9 mouse cellular contexts compared by ENCODE assay signal in the genomic region with DNA sequence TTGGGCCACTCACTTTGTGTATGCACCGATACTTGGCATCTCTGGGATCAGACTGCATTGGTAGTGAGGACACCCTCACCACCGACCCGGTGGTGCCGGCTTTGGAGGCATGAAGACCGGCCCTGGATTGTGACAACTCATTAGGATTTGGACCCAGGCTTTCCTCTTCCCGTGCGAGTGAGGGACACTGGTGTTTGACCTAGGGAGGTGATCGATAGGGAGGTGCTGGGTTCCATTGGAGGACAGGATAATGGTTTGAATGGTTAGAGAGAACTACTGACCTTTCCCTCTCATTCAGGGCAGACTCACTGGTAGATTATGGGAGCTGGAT. TPM values are rescaled to one million over a fixed set of nuclear protein-coding genes. Genes with fewer than 3 reads are reported as not detected.
DNase-seq lines count a peak whose midpoint lies in the region; ATAC-seq lines count a peak whose summit lies in the region.
"Had no signal": no experiment of that assay in that cellular context is flagged by ENCODE, and none has a peak within 500 bp of the region (broad histone marks: within the 10 kb centered on the region; RNA-seq: fewer than 3 reads in every experiment).

No protein-coding gene starts in this region.

- peaks cover 12% of the 10 kb centered on the region for H3K4me1 ChIP-seq in kidney, embryonic 14.5 days (ENCODE audit: control insufficient read depth, insufficient read depth, low read length)
- H3K4me1 ChIP-seq in brown adipose tissue, adult 24 weeks (ENCODE audit: control insufficient read depth, insufficient read depth, insufficient read length, low read length), result peaks cover 8% of the 10 kb centered on the region
- peaks cover 48% of the 10 kb centered on the region for H3K4me1 ChIP-seq in hindbrain, embryonic 13.5 days (replicated peaks)
- peaks cover 22% of the 10 kb centered on the region for H3K4me1 ChIP-seq in midbrain, embryonic 14.5 days (ENCODE audit: control insufficient read depth, insufficient read depth, low read length)

- H3K27me3 ChIP-seq in kidney, embryonic 14.5 days (ENCODE audit: control insufficient read depth, insufficient read depth, low read length), result no peaks in the 10 kb centered on the region
- no peaks in the 10 kb centered on the region for H3K27me3 ChIP-seq in hindbrain, embryonic 13.5 days
- H3K27me3 ChIP-seq in midbrain, embryonic 14.5 days (ENCODE audit: control insufficient read depth, insufficient read depth, low read length), result no peaks in the 10 kb centered on the region

- ATAC-seq in kidney, embryonic 14.5 days (ENCODE audit: low FRiP score, low TSS enrichment), result no peak; the same call in 1 of the 2 replicates
- ATAC-seq in hindbrain, embryonic 13.5 days (ENCODE audit: low FRiP score), result no peak
- no peak for ATAC-seq in midbrain, embryonic 14.5 days (ENCODE audit: low FRiP score, low TSS enrichment)

- H3K9ac ChIP-seq in kidney, embryonic 14.5 days (ENCODE audit: low read depth, low read length), result peak overlapping the region; percentile 90
- peak overlapping the region; percentile 95 for H3K9ac ChIP-seq in hindbrain, embryonic 13.5 days
- H3K9ac ChIP-seq in midbrain, embryonic 14.5 days (replicated peaks; ENCODE audit: low read length), result peak overlapping the region; percentile 88

- peak overlapping the region; percentile 62 for H3K4me2 ChIP-seq in kidney, embryonic 14.5 days (replicated peaks; ENCODE audit: low read depth, low read length)
- peak overlapping the region; percentile 90 for H3K4me2 ChIP-seq in hindbrain, embryonic 13.5 days
- H3K4me2 ChIP-seq in midbrain, embryonic 14.5 days (ENCODE audit: low read length), result peak overlapping the region; percentile 87

- under 1% methylated on average over 8 of the region's 8 CpGs for WGBS in kidney, embryonic 14.5 days
- WGBS in hindbrain, embryonic 13.5 days, result 2% methylated on average over 8 of the region's 8 CpGs
- whole genome bisulfite sequencing in midbrain, embryonic 14.5 days, result under 1% methylated on average over 8 of the region's 8 CpGs

- DNase-seq in kidney, postnatal 4 days, result no peak
- DNase-seq in midbrain, embryonic 14.5 days, result no peak
- no peak for DNase-seq in embryo, embryonic 11 days
- no peak for DNase-seq in retina, embryonic 14.5 days (ENCODE audit: low spot score)
- DNase-seq in adrenal gland, postnatal 36 days, result no peak

- H3K27ac ChIP-seq in kidney, embryonic 14.5 days (ENCODE audit: low read depth, low read length), result peak overlapping the region; percentile 83
- peak overlapping the region; percentile 83 for H3K27ac ChIP-seq in brown adipose tissue, adult 24 weeks (replicated peaks; ENCODE audit: low read depth, low read length)
- H3K27ac ChIP-seq in hindbrain, embryonic 13.5 days, result peak overlapping the region; percentile 91
- peak overlapping the region; percentile 92 for H3K27ac ChIP-seq in midbrain, embryonic 14.5 days (replicated peaks; ENCODE audit: low read depth, low read length)

- H3K4me3 ChIP-seq in kidney, embryonic 14.5 days (ENCODE audit: low read length), result peak overlapping the region; percentile 90
- peak overlapping the region; percentile 75 for H3K4me3 ChIP-seq in brown adipose tissue, adult 24 weeks (ENCODE audit: insufficient read depth, low read depth, low read length)
- H3K4me3 ChIP-seq in hindbrain, embryonic 13.5 days, result peak overlapping the region; percentile 96
- H3K4me3 ChIP-seq in midbrain, embryonic 14.5 days (replicated peaks; ENCODE audit: low read depth, low read length), result peak overlapping the region; percentile 86

- H3K36me3 ChIP-seq in kidney, embryonic 14.5 days (ENCODE audit: control insufficient read depth, insufficient read depth, low read length), result no peaks in the 10 kb centered on the region
- no peaks in the 10 kb centered on the region for H3K36me3 ChIP-seq in hindbrain, embryonic 13.5 days
- no peaks in the 10 kb centered on the region for H3K36me3 ChIP-seq in midbrain, embryonic 14.5 days (ENCODE audit: control insufficient read depth, insufficient read depth, low read length)

- H3K9me3 ChIP-seq in kidney, embryonic 14.5 days (ENCODE audit: control insufficient read depth, low read length), result no peaks in the 10 kb centered on the region
- no peaks in the 10 kb centered on the region for H3K9me3 ChIP-seq in hindbrain, embryonic 13.5 days
- no peaks in the 10 kb centered on the region for H3K9me3 ChIP-seq in midbrain, embryonic 14.5 days (ENCODE audit: control insufficient read depth, low read length)

RNA-seq across cellular contexts. Expression of a gene that starts 0.6 kb away (rescaled TPM):
- polyA plus RNA-seq in kidney, embryonic 14.5 days (2014; fragmentation: Nextera tagmentation; extraction: Ambion mirVana), result 54.0 and 89.2 TPM in 2 replicates
- 50.6 and 52.6 TPM in 2 replicates for polyA plus RNA-seq in brown adipose tissue, adult 24 weeks (2012; ENCODE audit: insufficient read depth, insufficient read length, missing spikeins)
- polyA plus RNA-seq in hindbrain, embryonic 13.5 days (2015; fragmentation: Nextera tagmentation; extraction: Ambion mirVana), result 107 and 115 TPM in 2 replicates
- 117 and 123 TPM in 2 replicates for polyA plus RNA-seq in midbrain, embryonic 14.5 days (2014; fragmentation: Nextera tagmentation; extraction: Ambion mirVana)
- 10 to 100 TPM; 72.9 to 79.3 TPM for total RNA-seq in adrenal gland, postnatal 36 days (2021)

RNA-seq across cellular contexts. Expression of a gene that starts 6.5 kb away (rescaled TPM):
- polyA plus RNA-seq in kidney, embryonic 14.5 days (2014; fragmentation: Nextera tagmentation; extraction: Ambion mirVana), result 37.2 and 39.7 TPM in 2 replicates
- polyA plus RNA-seq in brown adipose tissue, adult 24 weeks (2012; ENCODE audit: insufficient read depth, insufficient read length, missing spikeins), result 14.2 and 16.7 TPM in 2 replicates
- polyA plus RNA-seq in hindbrain, embryonic 13.5 days (2015; fragmentation: Nextera tagmentation; extraction: Ambion mirVana), result 53.7 and 54.1 TPM in 2 replicates
- 49.4 and 53.2 TPM in 2 replicates for polyA plus RNA-seq in midbrain, embryonic 14.5 days (2014; fragmentation: Nextera tagmentation; extraction: Ambion mirVana)
- total RNA-seq in adrenal gland, postnatal 36 days (2021), result 10 to 100 TPM; 29.2 to 36.1 TPM

RNA-seq across cellular contexts. Expression of a gene that starts 51.4 kb away (rescaled TPM):
- 0.89 TPM in 1 of 2 replicates, not detected in the other for polyA plus RNA-seq in kidney, embryonic 14.5 days (2014; fragmentation: Nextera tagmentation; extraction: Ambion mirVana)
- not detected in 2 replicates for polyA plus RNA-seq in brown adipose tissue, adult 24 weeks (2012; ENCODE audit: insufficient read depth, insufficient read length, missing spikeins)
- polyA plus RNA-seq in hindbrain, embryonic 13.5 days (2015; fragmentation: Nextera tagmentation; extraction: Ambion mirVana), result 0.65 TPM in 2 replicates
- polyA plus RNA-seq in midbrain, embryonic 14.5 days (2014; fragmentation: Nextera tagmentation; extraction: Ambion mirVana), result 0.42 and 0.61 TPM in 2 replicates
- not detected for total RNA-seq in adrenal gland, postnatal 36 days (2021)
- total RNA-seq: adrenal gland, postnatal 25 days had no signal

RNA-seq across cellular contexts. Expression of a gene that starts 51.9 kb away (rescaled TPM):
- 153 and 160 TPM in 2 replicates for polyA plus RNA-seq in kidney, embryonic 14.5 days (2014; fragmentation: Nextera tagmentation; extraction: Ambion mirVana)
- 34.4 and 43.4 TPM in 2 replicates for polyA plus RNA-seq in brown adipose tissue, adult 24 weeks (2012; ENCODE audit: insufficient read depth, insufficient read length, missing spikeins)
- 128 and 131 TPM in 2 replicates for polyA plus RNA-seq in hindbrain, embryonic 13.5 days (2015; fragmentation: Nextera tagmentation; extraction: Ambion mirVana)
- polyA plus RNA-seq in midbrain, embryonic 14.5 days (2014; fragmentation: Nextera tagmentation; extraction: Ambion mirVana), result 116 and 122 TPM in 2 replicates
- 10 to 100 TPM; 54.6 to 74.1 TPM for total RNA-seq in adrenal gland, postnatal 36 days (2021)
